16 mouse cellular contexts compared by ENCODE assay signal in genomic region chr6:135993378-135993777, GRCm38 (mm10).
"Had no signal": no experiment of that assay in that cellular context is flagged by ENCODE, and none has a peak within 500 bp of the region (broad histone marks: within the 10 kb centered on the region; RNA-seq: fewer than 3 reads in every experiment).

No protein-coding gene starts in this region.

- H3K4me1 ChIP-seq: limb, embryonic 12.5 days; liver, embryonic 13.5 days; lung, embryonic 15.5 days; megakaryocyte, embryonic 14.5 days; stomach, embryonic 15.5 days had no signal

- H3K4me2 ChIP-seq: limb, embryonic 12.5 days; liver, embryonic 13.5 days; lung, embryonic 15.5 days; stomach, embryonic 15.5 days had no signal

- ATAC-seq: inflammation-experienced regulatory T-cells, adult 6 months; intestine, postnatal 0 days; liver, postnatal 0 days had no signal

- H3K27me3 ChIP-seq: limb, embryonic 12.5 days; liver, embryonic 13.5 days; lung, embryonic 15.5 days; megakaryocyte, embryonic 14.5 days; stomach, embryonic 15.5 days had no signal

- H3K36me3 ChIP-seq: limb, embryonic 12.5 days; liver, embryonic 13.5 days; lung, embryonic 15.5 days; stomach, embryonic 15.5 days had no signal

- H3K27ac ChIP-seq: kidney, postnatal 0 days; limb, embryonic 12.5 days; liver, embryonic 13.5 days; lung, embryonic 15.5 days; macrophage; stomach, embryonic 15.5 days had no signal

- DNase-seq: kidney, adult 8-10 months; liver; liver, embryonic 13.5 days; liver, postnatal 0 days; lung, postnatal 14 days; thymus, adult 2 months; thymus, postnatal 25 days had no signal

- H3K9ac ChIP-seq: limb, embryonic 12.5 days; liver, embryonic 13.5 days; liver, postnatal 0 days; lung, embryonic 15.5 days; stomach, embryonic 15.5 days had no signal

- H3K9me3 ChIP-seq: limb, embryonic 12.5 days; liver, embryonic 13.5 days; lung, embryonic 15.5 days; stomach, embryonic 15.5 days had no signal

- H3K4me3 ChIP-seq: limb, embryonic 12.5 days; liver, embryonic 13.5 days; lung, embryonic 15.5 days; megakaryocyte, embryonic 14.5 days; myocyte; stomach, embryonic 15.5 days had no signal
